Mouse (Mus musculus) intestine, postnatal 0 days (tissue): ENCODE results near the gene Diaph3. TPM values are rescaled to one million over a fixed set of nuclear protein-coding genes. Genes with fewer than 3 reads are reported as not detected.

Experiments used
- ATAC-seq: fragments of 200-750 bp; cut with Nextera tagmentation; 2 replicates; pipeline ENCODE4 v1.8.0; 2017; ENCODE audit warnings: mild to moderate bottlenecking, moderate TSS enrichment, moderate library complexity
- H3K27ac ChIP-seq: fragments of 300-500 bp; sonication (generic); 2 replicates; pipeline ENCODE4 v1.5.1; 2014; ENCODE audit warnings: mild to moderate bottlenecking, low read depth, low read length, moderate library complexity
- H3K27me3 ChIP-seq: fragments of 300-500 bp; sonication (generic); replicated peaks from 2 replicates; pipeline ENCODE4 v1.6.1; 2014; ENCODE audit warnings: low read length, mixed read lengths; ENCODE audit not compliant: control insufficient read depth, insufficient read depth
- H3K36me3 ChIP-seq: fragments of 300-500 bp; sonication (generic); 2 replicates; pipeline ENCODE4 v1.6.1; 2014; ENCODE audit warnings: mild to moderate bottlenecking, moderate library complexity; ENCODE audit not compliant: control insufficient read depth, insufficient read depth
- H3K4me1 ChIP-seq: fragments of 300-500 bp; sonication (generic); replicated peaks from 2 replicates; pipeline ENCODE4 v1.6.1; 2014; ENCODE audit warnings: antibody characterized with exemption, low read length, mixed read lengths; ENCODE audit not compliant: control insufficient read depth, insufficient read depth
- H3K4me2 ChIP-seq: fragments of 300-500 bp; sonication (generic); replicated peaks from 2 replicates; pipeline ENCODE4 v1.6.1; 2014; ENCODE audit warnings: low read depth, mild to moderate bottlenecking, moderate library complexity
- H3K4me3 ChIP-seq: fragments of 300-500 bp; sonication (generic); 2 replicates; pipeline ENCODE4 v1.5.1; 2014; ENCODE audit warnings: low read depth, low read length
- H3K9ac ChIP-seq: fragments of 300-500 bp; sonication (generic); 2 replicates; pipeline ENCODE4 v1.6.1; 2014; ENCODE audit warnings: mild to moderate bottlenecking, low read depth, low read length
- H3K9me3 ChIP-seq: fragments of 300-500 bp; sonication (generic); 2 replicates; pipeline ENCODE4 v1.6.1; 2016; ENCODE audit warnings: mixed run types; ENCODE audit not compliant: control insufficient read depth
- CTCF ChIP-seq: sonication (generic); IDR thresholded peaks from 2 replicates; pipeline ENCODE4 v1.5.1; 2016; ENCODE audit warnings: low read depth, mild to moderate bottlenecking, control low read depth, antibody characterized with exemption, moderate library complexity
- WGBS: fragments of 180-500 bp; shearing (Covaris S2); extraction: QIAGEN DNeasy Blood & Tissue Kit; methylation state at CpG from one replicate; pipeline ENCODE4 v1.1.7; 2014; 5-methylcytosine and 5-hydroxymethylcytosine counted together
- polyA plus RNA-seq: library from polyadenylated mRNA; unstranded; fragments of >200 nt; fragmentation: Nextera tagmentation; extraction: Ambion mirVana; gene quantifications from 2 replicates; pipeline ENCODE4 v1.2.1, GENCODE M21; 2015

The Diaph3 gene
- polyA plus RNA-seq, 1 experiment from 2014 or later: 2.6 TPM

DNA sequence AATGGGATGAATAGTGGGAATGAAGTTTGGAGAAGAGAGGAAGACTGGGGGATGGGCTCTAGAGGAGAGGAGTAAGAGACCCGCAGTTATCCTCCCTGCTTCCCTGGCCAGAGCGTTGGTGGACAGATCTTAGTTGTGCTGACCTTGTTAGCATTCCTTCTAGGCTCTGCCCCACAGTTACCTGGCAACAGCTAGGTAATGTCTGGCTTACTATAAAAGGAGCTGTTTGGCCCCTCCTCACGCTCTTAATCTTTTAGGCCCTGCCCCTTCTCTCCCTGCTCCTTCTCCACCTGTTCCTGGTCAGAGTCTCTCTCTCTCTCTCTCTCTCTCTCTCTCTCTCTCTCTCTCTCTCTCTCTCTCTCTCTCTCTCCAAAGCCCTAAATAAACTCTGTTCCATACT, 5.7 kb upstream of the Diaph3 start:
- 19% methylated on average over 3 of the region's 3 CpGs for WGBS
- H3K4me3 ChIP-seq: no peak overlapping the region
- TF ChIP-seq CTCF: no peak
- no peaks in the 10 kb centered on the region for H3K4me1 ChIP-seq
- H3K36me3 ChIP-seq: no peaks in the 10 kb centered on the region
- no peak for ATAC-seq
- no peaks in the 10 kb centered on the region for H3K9me3 ChIP-seq
- H3K4me2 ChIP-seq: no peak overlapping the region
- H3K27me3 ChIP-seq: no peaks in the 10 kb centered on the region
- no peak overlapping the region for H3K9ac ChIP-seq
- H3K27ac ChIP-seq: no peak overlapping the region

DNA sequence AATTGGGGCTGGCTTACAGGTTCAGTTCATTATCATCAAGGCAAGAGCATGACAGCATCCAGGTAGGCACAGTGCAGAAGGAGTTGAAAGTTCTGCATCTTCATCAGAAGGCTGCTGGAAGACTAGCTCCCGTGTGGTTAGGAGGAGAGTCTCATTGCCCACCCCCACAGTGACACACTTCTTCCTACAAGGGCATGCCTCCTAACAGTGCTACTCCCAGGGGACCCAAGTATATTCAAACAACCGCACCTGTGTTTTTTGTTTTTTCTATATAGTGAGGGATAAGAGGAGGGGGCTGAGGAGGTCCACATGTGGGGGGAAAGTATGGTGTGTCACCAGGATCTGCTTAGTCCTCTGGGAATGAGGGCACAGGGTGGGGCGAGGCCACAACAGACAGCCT, 4.3 kb upstream of the Diaph3 start:
- 82% methylated on average over 3 of the region's 3 CpGs for WGBS

DNA sequence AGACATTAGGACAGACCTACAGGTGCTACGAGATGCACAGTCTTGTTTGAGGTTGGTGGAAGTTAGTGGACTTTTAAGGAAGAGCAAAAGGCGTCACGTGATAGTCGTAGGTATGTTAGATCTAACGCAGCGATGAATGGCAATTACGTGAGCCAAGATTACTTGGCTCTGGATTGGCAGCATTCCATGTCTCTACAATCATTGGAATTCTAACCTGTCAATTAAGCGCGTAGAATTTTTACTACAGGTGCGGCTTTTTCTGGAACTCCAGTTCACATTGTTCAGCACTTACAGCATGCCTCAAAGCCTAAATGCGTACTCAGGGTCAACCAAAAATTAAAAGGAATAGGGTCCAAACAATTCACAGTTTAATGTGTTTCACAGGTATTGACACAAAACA, 742 bp upstream of the Diaph3 start:
- Histone ChIP-seq H3K36me3 (no peaks in the 10 kb centered on the region), H3K9ac (no peak overlapping the region), H3K9me3 (no peaks in the 10 kb centered on the region), H3K4me3 (peak overlapping the region; percentile 89), H3K4me2 (peak overlapping the region; percentile 96), H3K4me1 (no peaks in the 10 kb centered on the region), H3K27ac (no peak overlapping the region), H3K27me3 (no peaks in the 10 kb centered on the region)
- 66% methylated on average over 11 of the region's 11 CpGs for WGBS
- no peak for TF ChIP-seq CTCF
- ATAC-seq: no peak

More for the DNA sequence above, 4.3 kb upstream of the Diaph3 start:
- no peak for TF ChIP-seq CTCF
- H3K36me3 ChIP-seq: no peaks in the 10 kb centered on the region
- no peaks in the 10 kb centered on the region for H3K4me1 ChIP-seq
- no peak overlapping the region for H3K4me2 ChIP-seq
- H3K27ac ChIP-seq: no peak overlapping the region
- H3K27me3 ChIP-seq: no peaks in the 10 kb centered on the region
- ATAC-seq: no peak
- H3K9ac ChIP-seq: no peak overlapping the region
- no peaks in the 10 kb centered on the region for H3K9me3 ChIP-seq
- H3K4me3 ChIP-seq: no peak overlapping the region

DNA sequence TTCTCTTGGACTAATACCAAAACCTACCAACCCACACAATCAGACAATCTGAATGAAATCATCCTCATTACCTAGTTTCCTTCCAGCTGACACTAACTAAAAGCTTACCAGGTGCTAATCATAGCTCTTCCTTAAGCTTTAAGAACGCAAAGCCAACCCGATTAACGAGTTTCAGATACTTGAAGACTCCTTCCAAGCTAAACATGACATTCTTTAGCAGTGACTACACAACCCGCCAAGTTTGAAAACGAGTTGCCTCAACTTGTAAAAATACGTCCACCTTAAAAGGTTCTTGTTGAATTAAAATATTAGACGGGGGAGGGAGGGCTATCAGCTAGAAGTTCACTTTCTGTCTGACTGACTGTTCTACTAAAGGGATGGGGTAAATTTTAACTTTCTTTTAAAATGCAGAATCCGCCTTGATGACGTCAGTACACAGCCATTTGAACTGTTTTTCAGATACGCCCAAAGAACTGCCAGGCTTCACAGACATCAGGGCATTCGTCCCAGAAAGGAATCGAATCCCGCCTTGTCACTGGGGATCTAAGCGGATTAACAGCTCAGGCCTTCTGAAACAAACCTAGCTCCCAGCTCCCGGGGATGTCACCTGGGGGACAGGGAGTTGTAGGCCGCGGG, 590 bp downstream of the Diaph3 start:
- under 1% methylated on average over 17 of the region's 17 CpGs for WGBS
- Histone ChIP-seq H3K27ac (peak overlapping the region; percentile 58; the same call in 1 of the 2 replicates), H3K9me3 (no peaks in the 10 kb centered on the region), H3K27me3 (no peaks in the 10 kb centered on the region), H3K4me3 (peak overlapping the region; percentile 89), H3K4me2 (peak overlapping the region; percentile 96), H3K36me3 (no peaks in the 10 kb centered on the region), H3K4me1 (no peaks in the 10 kb centered on the region), H3K9ac (peak overlapping the region; percentile 43)
- TF ChIP-seq CTCF: no peak
- no peak; the same call in 1 of the 2 replicates for ATAC-seq

DNA sequence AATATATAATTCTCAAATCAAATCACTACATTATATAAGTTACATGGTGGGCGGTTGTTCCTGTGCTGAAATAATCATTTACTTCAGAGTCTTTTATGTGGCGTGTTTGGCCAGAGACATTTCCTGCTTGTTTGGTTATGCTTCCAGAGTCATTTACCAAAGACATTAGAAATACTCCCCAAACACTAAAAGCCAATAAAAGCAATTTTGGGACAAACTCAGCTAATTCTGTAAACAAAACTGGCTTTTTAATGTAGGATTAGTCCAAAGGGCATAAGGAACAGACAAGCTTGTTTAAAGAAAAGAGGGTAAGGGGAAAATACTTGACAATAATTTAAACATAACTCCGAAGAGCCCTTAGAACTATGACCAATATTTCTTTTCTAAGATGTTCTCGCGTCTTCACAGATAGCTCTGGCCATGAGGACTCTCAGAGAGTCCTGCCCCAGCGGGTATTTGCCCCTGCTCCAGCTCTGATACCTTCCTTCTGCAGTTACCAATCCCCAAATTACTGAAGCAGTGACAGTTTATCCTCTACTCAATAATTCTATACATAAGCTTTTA, 14.9 kb downstream of the Diaph3 start:
- Histone ChIP-seq H3K27ac (no peak overlapping the region), H3K9ac (no peak overlapping the region), H3K4me3 (no peak overlapping the region), H3K36me3 (no peaks in the 10 kb centered on the region), H3K4me1 (no peaks in the 10 kb centered on the region), H3K4me2 (no peak overlapping the region), H3K27me3 (no peaks in the 10 kb centered on the region), H3K9me3 (no peaks in the 10 kb centered on the region)
- ATAC-seq: no peak
- WGBS: 69% methylated on average over 6 of the region's 6 CpGs
- TF ChIP-seq CTCF: no peak

DNA sequence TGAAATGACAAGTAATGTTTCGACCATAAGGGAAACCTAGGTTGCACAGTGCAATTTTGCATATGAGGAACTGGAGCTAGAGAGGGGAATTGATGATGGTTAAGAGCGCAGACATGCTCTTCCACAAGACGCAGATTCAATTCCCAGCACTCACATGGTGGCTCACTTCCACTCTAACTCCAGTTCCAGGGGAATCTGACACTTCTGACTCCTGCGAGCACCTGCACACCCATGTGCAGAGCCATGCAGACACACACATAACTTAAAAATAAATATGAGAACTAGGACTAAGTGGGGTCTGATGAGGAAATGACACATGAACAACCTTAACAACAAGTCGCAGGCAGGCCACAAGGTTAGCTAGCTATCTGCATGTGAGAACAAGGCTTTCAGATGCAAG, 15.5 kb downstream of the Diaph3 start:
- TF ChIP-seq CTCF: no peak
- Histone ChIP-seq H3K4me2 (no peak overlapping the region), H3K27ac (no peak overlapping the region), H3K4me1 (no peaks in the 10 kb centered on the region), H3K9me3 (no peaks in the 10 kb centered on the region), H3K36me3 (no peaks in the 10 kb centered on the region), H3K9ac (no peak overlapping the region), H3K27me3 (no peaks in the 10 kb centered on the region), H3K4me3 (no peak overlapping the region)
- no peak for ATAC-seq
- 78% methylated on average over 5 of the region's 5 CpGs for WGBS
